Mouse (Mus musculus): ENCODE results near the gene Tdo2.

Gene Tdo2

GRCm38 (mm10) chr3:81976102-81976501 lies at the start of gene Tdo2:
Gene Tdo2 (minus strand): TSS chr3:81976202.
- DNase-seq (ENCODE audit: low spot score) = no peak

GRCm38 (mm10) chr3:82023065-82023464 lies 47.1 kb upstream of the Tdo2 start:
- DNase-seq (ENCODE audit: low spot score) = no peak

- DNase-seq (ENCODE audit: low spot score) = no peak
These were observed 46.5 kb upstream of the Tdo2 start for GRCm38 (mm10) chr3:82022421-82022920.

GRCm38 (mm10) chr3:82014148-82014703 lies 38.2 kb upstream of the Tdo2 start:
- no peak for DNase-seq (ENCODE audit: low spot score)

GRCm38 (mm10) chr3:82007002-82007401 lies 31.0 kb upstream of the Tdo2 start:
- DNase-seq (ENCODE audit: low spot score) = no peak

GRCm38 (mm10) chr3:81995988-81996387 lies 20.0 kb upstream of the Tdo2 start:
- DNase-seq (ENCODE audit: low spot score) = peak; percentile 2

- DNase-seq (ENCODE audit: low spot score) = no peak
These were observed 19.4 kb upstream of the Tdo2 start for GRCm38 (mm10) chr3:81995371-81995770.

- DNase-seq (ENCODE audit: low spot score) = no peak
These were observed 14.5 kb upstream of the Tdo2 start for GRCm38 (mm10) chr3:81990531-81990930.

- no peak for DNase-seq (ENCODE audit: low spot score)
These were observed 13.7 kb upstream of the Tdo2 start for GRCm38 (mm10) chr3:81989692-81990141.

- no peak for DNase-seq (ENCODE audit: low spot score)
These were observed 11.6 kb upstream of the Tdo2 start for GRCm38 (mm10) chr3:81987628-81988027.

GRCm38 (mm10) chr3:81986103-81986502 lies 10.1 kb upstream of the Tdo2 start:
- no peak for DNase-seq (ENCODE audit: low spot score)

- DNase-seq (ENCODE audit: low spot score) = no peak
These were observed 9.1 kb upstream of the Tdo2 start for GRCm38 (mm10) chr3:81985100-81985499.

GRCm38 (mm10) chr3:81983120-81983895 lies 7.3 kb upstream of the Tdo2 start:
- DNase-seq (ENCODE audit: low spot score) = no peak

- DNase-seq (ENCODE audit: low spot score) = no peak
These were observed 6.0 kb upstream of the Tdo2 start, which contains the start of gene Asic5 for GRCm38 (mm10) chr3:81981990-81982389. Gene Asic5 (plus strand): TSS chr3:81982290.

GRCm38 (mm10) chr3:81981576-81981975 lies 5.6 kb upstream of the Tdo2 start:
- no peak for DNase-seq (ENCODE audit: low spot score)

- DNase-seq (ENCODE audit: low spot score) = no peak
These were observed 395 bp downstream of the Tdo2 start for GRCm38 (mm10) chr3:81975607-81976006.

- no peak for DNase-seq (ENCODE audit: low spot score)
These were observed 11.4 kb downstream of the Tdo2 start for GRCm38 (mm10) chr3:81964596-81964995.

- no peak for DNase-seq (ENCODE audit: low spot score)
These were observed 12.2 kb downstream of the Tdo2 start for GRCm38 (mm10) chr3:81963768-81964167.

GRCm38 (mm10) chr3:81961336-81961735 lies 14.7 kb downstream of the Tdo2 start:
- no peak for DNase-seq (ENCODE audit: low spot score)

GRCm38 (mm10) chr3:81957484-81957883 lies 18.5 kb downstream of the Tdo2 start:
- DNase-seq (ENCODE audit: low spot score) = no peak

GRCm38 (mm10) chr3:81951785-81952184 lies 24.2 kb downstream of the Tdo2 start:
- no peak for DNase-seq (ENCODE audit: low spot score)

- no peak for DNase-seq (ENCODE audit: low spot score)
These were observed 27.0 kb downstream of the Tdo2 start for GRCm38 (mm10) chr3:81949048-81949447.

GRCm38 (mm10) chr3:81944851-81945393 lies 31.1 kb downstream of the Tdo2 start:
- no peak for DNase-seq (ENCODE audit: low spot score)

Measured in ovary, postnatal 14 days (tissue).